Mouse (Mus musculus): ENCODE data around the gene Rnls. TPM values are rescaled to one million over a fixed set of nuclear protein-coding genes. Genes with fewer than 3 reads are reported as not detected.

The Rnls gene
- total RNA-seq, 2 experiments from 2014 or later: 7.9 to 9.1 TPM

- no peak for DNase-seq
Observed at GRCm38 (mm10) chr19:33109141-33109540, 283.0 kb downstream of the Rnls start.

GRCm38 (mm10) chr19:33103851-33104250 lies 288.2 kb downstream of the Rnls start:
- DNase-seq: no peak

- DNase-seq: no peak
Observed at GRCm38 (mm10) chr19:33102783-33103139, 289.3 kb downstream of the Rnls start.

- no peak for DNase-seq
Observed at GRCm38 (mm10) chr19:33102008-33102782, 289.9 kb downstream of the Rnls start.

GRCm38 (mm10) chr19:33101093-33102007 lies 290.7 kb downstream of the Rnls start:
- no peak for DNase-seq

- DNase-seq: no peak
Observed at GRCm38 (mm10) chr19:33100598-33100997, 291.5 kb downstream of the Rnls start.

- DNase-seq: no peak
Observed at GRCm38 (mm10) chr19:33100031-33100430, 292.1 kb downstream of the Rnls start.

GRCm38 (mm10) chr19:33099201-33099788 lies 292.8 kb downstream of the Rnls start:
- DNase-seq: no peak

GRCm38 (mm10) chr19:33097691-33098090 lies 294.4 kb downstream of the Rnls start:
- DNase-seq: no peak

- DNase-seq: no peak
Observed at GRCm38 (mm10) chr19:33096581-33096980, 295.5 kb downstream of the Rnls start.

GRCm38 (mm10) chr19:33092575-33092974 lies 299.5 kb downstream of the Rnls start:
- no peak for DNase-seq

- DNase-seq: no peak
Observed at GRCm38 (mm10) chr19:33091324-33091723, 300.8 kb downstream of the Rnls start.

GRCm38 (mm10) chr19:33088868-33089267 lies 303.2 kb downstream of the Rnls start:
- no peak for DNase-seq

- DNase-seq: no peak
Observed at GRCm38 (mm10) chr19:33087961-33088360, 304.1 kb downstream of the Rnls start.

Small RNAs within 50 kb of the gene (microRNA-seq; reads per million reads assigned to microRNA genes)
- gene Mir3970 (ENCODE audit: borderline replicate concordance in 2 of 2): 0 reads per million in 2 experiments

Other genes starting within 250 kb of the Rnls start
- gene Lipo4, start 125.5 kb upstream of the Rnls start, total RNA-seq (2021): not detected
- not detected for gene Gm8978, start 233.0 kb upstream of the Rnls start, total RNA-seq (2021)

All from gastrocnemius, postnatal 25 days (tissue).